Mouse (Mus musculus): ENCODE results near the gene Plod2. TPM values are rescaled to one million over a fixed set of nuclear protein-coding genes. Genes with fewer than 3 reads are reported as not detected.

Plod2 gene
- polyA plus RNA-seq, 1 experiment = 14.8 TPM

DNA sequence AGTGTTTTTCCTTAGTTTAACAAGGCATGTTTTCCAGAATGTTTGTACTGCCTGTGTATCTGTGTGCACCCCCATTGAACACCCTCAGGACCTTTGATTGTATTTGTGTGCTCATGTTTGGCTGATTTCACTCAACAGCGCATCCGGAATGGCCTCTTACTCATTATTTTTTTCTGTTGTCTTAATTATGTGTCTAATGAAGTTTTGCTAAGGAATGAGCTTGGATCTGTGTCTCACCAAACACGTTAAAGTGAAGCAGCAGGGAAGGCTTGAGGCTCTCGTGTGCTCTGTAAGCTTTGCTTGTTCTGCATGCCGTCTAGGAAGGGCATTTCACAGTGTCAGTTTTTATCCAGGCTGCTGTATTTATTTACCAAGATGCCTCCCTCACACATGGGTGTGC is 59.5 kb downstream of the Plod2 start:
- TF ChIP-seq FOSL1 (IDR thresholded peaks at IDR 0.05; ENCODE audit: insufficient read depth, low read length, poor library complexity, severe bottlenecking) = no peak
- no peak for TF ChIP-seq CTCF (IDR thresholded peaks at IDR 0.05; ENCODE audit: control insufficient read depth, insufficient read depth, insufficient read length)
- no peak for TF ChIP-seq MAX (IDR thresholded peaks at IDR 0.05)
- TF ChIP-seq USF1 (IDR thresholded peaks at IDR 0.05; ENCODE audit: low read depth) = no peak
- no peak for TF ChIP-seq MYOD1 (IDR thresholded peaks at IDR 0.05; ENCODE audit: control insufficient read depth, insufficient read length, low read depth)
- TF ChIP-seq CEBPB (IDR thresholded peaks at IDR 0.05; ENCODE audit: low read depth) = no peak
- Histone ChIP-seq H3K36me3 (ENCODE audit: control insufficient read depth, insufficient read depth) (peaks cover 52% of the 10 kb centered on the region), H3K4me3 (ENCODE audit: insufficient read depth, poor library complexity, severe bottlenecking) (no peak overlapping the region)

GRCm38 (mm10) chr9:92603541-92603940 is 61.5 kb downstream of the Plod2 start:
- Histone ChIP-seq H3K27me3 (ENCODE audit: control insufficient read depth, insufficient read depth, insufficient read length) (no peaks in the 10 kb centered on the region), H3K79me2 (ENCODE audit: control insufficient read depth, insufficient read depth) (no peaks in the 10 kb centered on the region), H3K36me3 (ENCODE audit: control insufficient read depth, insufficient read depth) (peaks cover 54% of the 10 kb centered on the region), H3ac (ENCODE audit: control insufficient read depth, insufficient read length, low read depth) (no peak overlapping the region), H3K79me3 (ENCODE audit: low read depth) (no peaks in the 10 kb centered on the region), H3K4me3 (ENCODE audit: insufficient read depth, poor library complexity, severe bottlenecking) (no peak overlapping the region)
- TF ChIP-seq MAX (IDR thresholded peaks at IDR 0.05) (no peak), MYOD1 (IDR thresholded peaks at IDR 0.05; ENCODE audit: control insufficient read depth, insufficient read length, low read depth) (no peak), CTCF (IDR thresholded peaks at IDR 0.05; ENCODE audit: control insufficient read depth, insufficient read depth, insufficient read length) (no peak), FOSL1 (IDR thresholded peaks at IDR 0.05; ENCODE audit: insufficient read depth, low read length, poor library complexity, severe bottlenecking) (no peak), MYOG (IDR thresholded peaks at IDR 0.05; ENCODE audit: control insufficient read depth, extremely low read depth, insufficient read length) (no peak), USF1 (IDR thresholded peaks at IDR 0.05; ENCODE audit: low read depth) (no peak), CEBPB (IDR thresholded peaks at IDR 0.05; ENCODE audit: low read depth) (no peak)

More for the DNA sequence above, 59.5 kb downstream of the Plod2 start:
- Histone ChIP-seq H3K79me2 (ENCODE audit: control insufficient read depth, insufficient read depth) (no peaks in the 10 kb centered on the region), H3ac (ENCODE audit: control insufficient read depth, insufficient read length, low read depth) (no peak overlapping the region), H3K27me3 (ENCODE audit: control insufficient read depth, insufficient read depth, insufficient read length) (no peaks in the 10 kb centered on the region), H3K79me3 (ENCODE audit: low read depth) (no peaks in the 10 kb centered on the region)

DNA sequence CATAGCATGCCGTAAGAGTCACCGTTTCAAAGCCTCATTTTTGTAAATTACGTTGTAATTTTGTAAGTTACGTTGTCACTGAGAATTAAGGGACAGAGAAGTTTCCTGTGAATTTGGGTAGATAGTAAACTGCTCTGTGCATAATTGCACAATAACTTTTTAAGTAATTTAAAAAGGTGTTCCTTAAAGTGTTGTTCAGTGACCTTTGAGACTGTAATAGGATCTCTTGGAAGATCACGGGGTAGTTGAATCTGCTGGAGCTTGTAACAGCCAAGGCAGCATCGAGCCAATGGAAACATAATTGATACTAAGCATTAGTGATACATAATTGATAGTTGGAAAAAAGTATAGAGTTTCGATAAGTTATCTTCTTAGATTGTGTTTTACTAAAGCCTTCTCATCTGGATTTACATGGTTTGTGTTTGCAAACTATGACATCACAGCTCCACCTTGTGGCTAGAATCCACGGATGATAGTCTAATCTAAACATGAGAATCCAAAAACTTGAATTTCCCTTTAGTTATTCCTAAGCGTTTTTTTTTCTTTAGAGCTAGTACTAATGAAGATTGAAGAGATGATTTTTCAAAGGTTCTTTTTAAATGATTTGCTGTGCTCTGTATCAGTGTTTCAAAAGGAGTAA is 68.7 kb downstream of the Plod2 start:
- Histone ChIP-seq H3K36me3 (ENCODE audit: control insufficient read depth, insufficient read depth) (peaks cover 20% of the 10 kb centered on the region), H3K27me3 (ENCODE audit: control insufficient read depth, insufficient read depth, insufficient read length) (no peaks in the 10 kb centered on the region), H3ac (ENCODE audit: control insufficient read depth, insufficient read length, low read depth) (no peak overlapping the region), H3K79me2 (ENCODE audit: control insufficient read depth, insufficient read depth) (no peaks in the 10 kb centered on the region), H3K4me3 (ENCODE audit: insufficient read depth, poor library complexity, severe bottlenecking) (no peak overlapping the region), H3K79me3 (ENCODE audit: low read depth) (no peaks in the 10 kb centered on the region)
- TF ChIP-seq MYOD1 (IDR thresholded peaks at IDR 0.05; ENCODE audit: control insufficient read depth, insufficient read length, low read depth) (no peak), MAX (IDR thresholded peaks at IDR 0.05) (no peak), MYOG (IDR thresholded peaks at IDR 0.05; ENCODE audit: control insufficient read depth, extremely low read depth, insufficient read length) (no peak), CTCF (IDR thresholded peaks at IDR 0.05; ENCODE audit: control insufficient read depth, insufficient read depth, insufficient read length) (no peak), CEBPB (IDR thresholded peaks at IDR 0.05; ENCODE audit: low read depth) (no peak), USF1 (IDR thresholded peaks at IDR 0.05; ENCODE audit: low read depth) (no peak)

DNA sequence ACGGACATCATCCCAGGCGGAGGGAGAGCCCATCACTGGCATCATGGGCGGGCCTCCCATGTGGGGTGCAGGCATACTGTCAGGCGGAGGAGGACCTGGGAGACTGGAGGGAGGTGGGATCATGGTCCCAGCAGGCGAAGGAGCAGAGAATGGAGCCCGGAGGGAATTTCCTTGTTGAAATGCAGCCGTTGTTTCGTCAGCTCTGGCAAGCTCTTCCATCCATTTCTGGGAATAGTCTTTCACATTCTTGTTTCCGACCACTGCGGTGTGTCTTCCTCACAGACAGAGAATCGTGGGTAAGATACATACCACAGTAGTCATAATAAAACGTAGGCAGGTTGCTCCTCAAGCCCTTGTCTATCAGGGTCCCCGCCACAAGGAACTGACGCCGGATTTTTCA is 70.6 kb downstream of the Plod2 start:
- Histone ChIP-seq H3K79me2 (ENCODE audit: control insufficient read depth, insufficient read depth) (no peaks in the 10 kb centered on the region), H3K4me3 (ENCODE audit: insufficient read depth, poor library complexity, severe bottlenecking) (no peak overlapping the region), H3K27me3 (ENCODE audit: control insufficient read depth, insufficient read depth, insufficient read length) (no peaks in the 10 kb centered on the region), H3K36me3 (ENCODE audit: control insufficient read depth, insufficient read depth) (peaks cover 4% of the 10 kb centered on the region), H3ac (ENCODE audit: control insufficient read depth, insufficient read length, low read depth) (no peak overlapping the region), H3K79me3 (ENCODE audit: low read depth) (no peaks in the 10 kb centered on the region)
- TF ChIP-seq CTCF (IDR thresholded peaks at IDR 0.05; ENCODE audit: control insufficient read depth, insufficient read depth, insufficient read length) = no peak
- no peak for TF ChIP-seq FOSL1 (IDR thresholded peaks at IDR 0.05; ENCODE audit: insufficient read depth, low read length, poor library complexity, severe bottlenecking)
- TF ChIP-seq MYOD1 (IDR thresholded peaks at IDR 0.05; ENCODE audit: control insufficient read depth, insufficient read length, low read depth) = no peak
- no peak for TF ChIP-seq MAX (IDR thresholded peaks at IDR 0.05)
- TF ChIP-seq CEBPB (IDR thresholded peaks at IDR 0.05; ENCODE audit: low read depth) = no peak
- no peak for TF ChIP-seq USF1 (IDR thresholded peaks at IDR 0.05; ENCODE audit: low read depth)
- no peak for TF ChIP-seq MYOG (IDR thresholded peaks at IDR 0.05; ENCODE audit: control insufficient read depth, extremely low read depth, insufficient read length)

DNA sequence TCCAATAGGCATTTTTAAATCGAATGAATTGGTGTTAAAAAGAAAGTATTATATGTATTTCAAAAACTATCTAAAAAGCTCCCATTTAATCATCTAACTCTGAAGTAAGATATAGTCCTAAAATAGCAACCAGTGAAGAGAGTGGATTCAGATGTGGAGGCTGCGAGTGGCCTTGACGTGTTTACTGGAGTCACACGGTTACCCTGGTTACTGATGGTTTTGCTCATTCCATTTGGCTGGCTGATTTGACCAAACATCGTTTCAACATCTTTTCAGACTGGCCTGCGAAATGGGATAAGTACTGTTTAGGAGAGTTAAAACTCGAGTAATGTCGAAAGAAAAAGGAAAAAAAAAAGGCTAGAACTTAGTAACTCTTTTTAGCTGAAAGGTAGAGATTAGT is 71.2 kb downstream of the Plod2 start:
- H3K79me2 ChIP-seq (ENCODE audit: control insufficient read depth, insufficient read depth) = no peaks in the 10 kb centered on the region
- H3ac ChIP-seq (ENCODE audit: control insufficient read depth, insufficient read length, low read depth) = no peak overlapping the region
- no peaks in the 10 kb centered on the region for H3K27me3 ChIP-seq (ENCODE audit: control insufficient read depth, insufficient read depth, insufficient read length)
- TF ChIP-seq MYOG (IDR thresholded peaks at IDR 0.05; ENCODE audit: control insufficient read depth, extremely low read depth, insufficient read length) = no peak
- no peak for TF ChIP-seq USF1 (IDR thresholded peaks at IDR 0.05; ENCODE audit: low read depth)
- TF ChIP-seq CTCF (IDR thresholded peaks at IDR 0.05; ENCODE audit: control insufficient read depth, insufficient read depth, insufficient read length) = no peak
- TF ChIP-seq CEBPB (IDR thresholded peaks at IDR 0.05; ENCODE audit: low read depth) = no peak
- TF ChIP-seq MYOD1 (IDR thresholded peaks at IDR 0.05; ENCODE audit: control insufficient read depth, insufficient read length, low read depth) = no peak
- H3K36me3 ChIP-seq (ENCODE audit: control insufficient read depth, insufficient read depth) = no peaks in the 10 kb centered on the region
- no peak overlapping the region for H3K4me3 ChIP-seq (ENCODE audit: insufficient read depth, poor library complexity, severe bottlenecking)
- no peaks in the 10 kb centered on the region for H3K79me3 ChIP-seq (ENCODE audit: low read depth)

DNA sequence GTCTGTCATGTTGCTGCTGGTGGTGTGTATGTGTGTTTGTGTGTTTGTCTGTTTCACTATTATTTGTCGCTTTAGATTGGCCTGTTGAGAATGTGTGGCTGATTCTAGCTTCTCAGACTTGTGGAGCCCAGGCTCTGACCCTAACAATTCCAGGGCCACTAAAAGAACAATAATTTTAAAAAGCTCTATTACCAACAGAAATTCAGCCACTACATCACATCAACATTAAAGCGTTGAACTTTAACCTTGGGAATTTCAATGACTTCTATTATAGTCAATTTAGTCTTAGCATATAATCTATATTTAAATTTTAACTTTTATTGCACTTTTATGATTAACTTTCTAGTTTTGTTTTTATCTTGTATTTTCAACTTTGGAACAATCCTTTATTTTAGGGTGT is 74.4 kb downstream of the Plod2 start:
- H3K4me3 ChIP-seq (ENCODE audit: insufficient read depth, poor library complexity, severe bottlenecking) = no peak overlapping the region
- H3K79me3 ChIP-seq (ENCODE audit: low read depth) = no peaks in the 10 kb centered on the region
- TF ChIP-seq MAX (IDR thresholded peaks at IDR 0.05) (no peak), CEBPB (IDR thresholded peaks at IDR 0.05; ENCODE audit: low read depth) (no peak), MYOD1 (IDR thresholded peaks at IDR 0.05; ENCODE audit: control insufficient read depth, insufficient read length, low read depth) (no peak), MYOG (IDR thresholded peaks at IDR 0.05; ENCODE audit: control insufficient read depth, extremely low read depth, insufficient read length) (no peak), USF1 (IDR thresholded peaks at IDR 0.05; ENCODE audit: low read depth) (no peak), CTCF (IDR thresholded peaks at IDR 0.05; ENCODE audit: control insufficient read depth, insufficient read depth, insufficient read length) (no peak), FOSL1 (IDR thresholded peaks at IDR 0.05; ENCODE audit: insufficient read depth, low read length, poor library complexity, severe bottlenecking) (no peak)
- H3K79me2 ChIP-seq (ENCODE audit: control insufficient read depth, insufficient read depth) = no peaks in the 10 kb centered on the region
- H3K27me3 ChIP-seq (ENCODE audit: control insufficient read depth, insufficient read depth, insufficient read length) = no peaks in the 10 kb centered on the region
- no peaks in the 10 kb centered on the region for H3K36me3 ChIP-seq (ENCODE audit: control insufficient read depth, insufficient read depth)
- H3ac ChIP-seq (ENCODE audit: control insufficient read depth, insufficient read length, low read depth) = no peak overlapping the region

Data from C2C12 (cell line).